Mouse (Mus musculus): Measurements from ENCODE around the gene Gm29797. TPM values are rescaled to one million over a fixed set of nuclear protein-coding genes. Genes with fewer than 3 reads are reported as not detected.

Gm29797 gene
- polyA plus RNA-seq, 1 experiment from 2014 or later: not detected

GRCm38 (mm10) chr2:181687586-181687985, 30.8 kb downstream of the Gm29797 start:
- no peak for ATAC-seq (ENCODE audit: low FRiP score, low read depth)
- no peak overlapping the region for H3K4me2 ChIP-seq (replicated peaks)
- H3K27ac ChIP-seq (replicated peaks): no peak overlapping the region
- no peaks in the 10 kb centered on the region for H3K27me3 ChIP-seq
- no peak overlapping the region for H3K4me3 ChIP-seq
- H3K9me3 ChIP-seq: no peaks in the 10 kb centered on the region
- H3K36me3 ChIP-seq: peaks cover 43% of the 10 kb centered on the region
- WGBS: 94% methylated on average over 8 of the region's 8 CpGs
- H3K4me1 ChIP-seq: peaks cover 5% of the 10 kb centered on the region
- no peak overlapping the region for H3K9ac ChIP-seq (replicated peaks)

- Histone ChIP-seq H3K4me3 (no peak overlapping the region), H3K27me3 (0 out of 2 replicates have a peak, but pooled peaks cover 2% of the 10 kb centered on the region), H3K9ac (replicated peaks) (no peak overlapping the region), H3K9me3 (no peaks in the 10 kb centered on the region), H3K4me1 (peaks cover 19% of the 10 kb centered on the region), H3K36me3 (peaks cover 43% of the 10 kb centered on the region), H3K4me2 (replicated peaks) (no peak overlapping the region), H3K27ac (replicated peaks) (no peak overlapping the region; the same call in 1 of the 2 replicates)
- WGBS: 91% methylated on average over 10 of the region's 10 CpGs
- no peak for ATAC-seq (ENCODE audit: low FRiP score, low read depth)
These were observed 32.8 kb downstream of the Gm29797 start for GRCm38 (mm10) chr2:181689466-181690160.

GRCm38 (mm10) chr2:181691083-181691482, 34.2 kb downstream of the Gm29797 start:
- Histone ChIP-seq H3K4me2 (replicated peaks) (no peak overlapping the region), H3K4me3 (no peak overlapping the region), H3K27ac (replicated peaks) (no peak overlapping the region), H3K36me3 (peaks cover 38% of the 10 kb centered on the region), H3K9me3 (no peaks in the 10 kb centered on the region), H3K9ac (replicated peaks) (no peak overlapping the region), H3K27me3 (peaks cover 14% of the 10 kb centered on the region; the same call in 1 of the 2 replicates), H3K4me1 (peaks cover 19% of the 10 kb centered on the region)
- no peak for ATAC-seq (ENCODE audit: low FRiP score, low read depth)
- WGBS: 84% methylated on average over 6 of the region's 6 CpGs

GRCm38 (mm10) chr2:181691571-181691970, 34.7 kb downstream of the Gm29797 start:
- H3K36me3 ChIP-seq: peaks cover 34% of the 10 kb centered on the region
- H3K9ac ChIP-seq (replicated peaks): no peak overlapping the region
- no peak overlapping the region for H3K4me3 ChIP-seq
- no peaks in the 10 kb centered on the region for H3K9me3 ChIP-seq
- peaks cover 18% of the 10 kb centered on the region; the same call in 1 of the 2 replicates for H3K27me3 ChIP-seq
- H3K4me2 ChIP-seq (replicated peaks): no peak overlapping the region
- peaks cover 19% of the 10 kb centered on the region for H3K4me1 ChIP-seq
- 89% methylated on average over 4 of the region's 4 CpGs for WGBS
- no peak for ATAC-seq (ENCODE audit: low FRiP score, low read depth)
- H3K27ac ChIP-seq (replicated peaks): no peak overlapping the region

DNA sequence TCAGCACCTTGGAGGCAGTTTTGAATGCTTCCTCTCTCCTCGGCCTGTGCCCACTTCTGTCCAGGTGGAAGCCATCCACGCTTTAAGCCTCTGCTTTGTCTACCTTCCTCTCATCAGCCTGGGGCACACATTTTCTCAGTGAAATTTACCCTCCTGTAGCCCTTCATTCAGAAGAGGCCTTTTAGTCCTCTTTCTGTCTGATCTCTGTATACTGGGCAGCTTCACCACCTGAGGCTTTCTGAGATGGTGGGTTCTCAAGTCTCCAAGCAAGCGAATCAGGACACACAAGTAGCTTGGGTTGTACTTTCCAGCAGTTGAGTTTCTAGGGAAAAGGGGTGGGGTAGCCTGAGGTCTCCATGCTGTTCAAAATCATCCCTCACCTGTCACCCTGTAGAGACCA, 35.5 kb downstream of the Gm29797 start:
- Histone ChIP-seq H3K36me3 (peaks cover 27% of the 10 kb centered on the region), H3K4me2 (replicated peaks) (peak overlapping the region; percentile 96), H3K27ac (replicated peaks) (no peak overlapping the region), H3K4me3 (0 out of 2 replicates have a peak overlapping the region, but pooled peaks have one; percentile 68), H3K27me3 (peaks cover 26% of the 10 kb centered on the region; the same call in 1 of the 2 replicates), H3K4me1 (peaks cover 19% of the 10 kb centered on the region), H3K9me3 (no peaks in the 10 kb centered on the region), H3K9ac (replicated peaks) (no peak overlapping the region)
- no peak for ATAC-seq (ENCODE audit: low FRiP score, low read depth)
- WGBS: 89% methylated on average over 3 of the region's 3 CpGs

GRCm38 (mm10) chr2:181693339-181694280, 36.8 kb downstream of the Gm29797 start, which contains the start of gene Rgs19:
Rgs19 (minus strand) TSS chr2:181693977.
- Histone ChIP-seq H3K4me1 (peaks cover 19% of the 10 kb centered on the region), H3K27ac (replicated peaks) (peak within 1 kb of the TSS; percentile 35; the same call in 1 of the 2 replicates), H3K27me3 (peaks cover 28% of the 10 kb centered on the region; the same call in 1 of the 2 replicates), H3K9ac (replicated peaks) (peak within 1 kb of the TSS; percentile 75), H3K9me3 (no peaks in the 10 kb centered on the region), H3K36me3 (peaks cover 14% of the 10 kb centered on the region), H3K4me2 (replicated peaks) (peak within 1 kb of the TSS; percentile 96), H3K4me3 (peak within 1 kb of the TSS; percentile 68)
- peak; percentile 87 for ATAC-seq (ENCODE audit: low FRiP score, low read depth)
- under 1% methylated on average over 72 of the region's 75 CpGs for WGBS

DNA sequence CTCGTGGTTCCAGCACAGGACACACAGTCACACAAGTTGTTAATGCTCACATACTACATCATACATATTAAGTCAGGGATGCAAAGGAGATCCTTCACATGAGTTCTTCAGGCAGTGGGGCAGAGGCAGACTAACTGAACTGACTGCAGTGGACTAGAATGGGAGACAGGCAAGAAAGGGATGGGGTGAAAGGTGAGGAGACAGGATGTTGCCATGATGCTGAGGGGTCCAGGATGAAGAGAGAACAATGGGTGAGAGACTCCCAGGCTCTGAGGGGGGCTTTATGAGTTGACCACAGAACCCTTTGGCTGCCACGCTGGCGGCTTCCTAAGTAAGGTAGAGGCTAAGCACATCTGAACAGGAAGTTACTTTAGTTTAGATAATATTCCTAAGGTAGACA, 37.7 kb downstream of the Gm29797 start:
- no peaks in the 10 kb centered on the region for H3K9me3 ChIP-seq
- peaks cover 28% of the 10 kb centered on the region; the same call in 1 of the 2 replicates for H3K27me3 ChIP-seq
- WGBS: 85% methylated on average over 3 of the region's 3 CpGs
- peak overlapping the region; percentile 96 for H3K4me2 ChIP-seq (replicated peaks)
- H3K27ac ChIP-seq (replicated peaks): no peak overlapping the region
- H3K4me1 ChIP-seq: peaks cover 19% of the 10 kb centered on the region
- no peak for ATAC-seq (ENCODE audit: low FRiP score, low read depth)
- H3K9ac ChIP-seq (replicated peaks): no peak overlapping the region
- no peak overlapping the region for H3K4me3 ChIP-seq
- 0 out of 2 replicates have a peak, but pooled peaks cover 5% of the 10 kb centered on the region for H3K36me3 ChIP-seq

DNA sequence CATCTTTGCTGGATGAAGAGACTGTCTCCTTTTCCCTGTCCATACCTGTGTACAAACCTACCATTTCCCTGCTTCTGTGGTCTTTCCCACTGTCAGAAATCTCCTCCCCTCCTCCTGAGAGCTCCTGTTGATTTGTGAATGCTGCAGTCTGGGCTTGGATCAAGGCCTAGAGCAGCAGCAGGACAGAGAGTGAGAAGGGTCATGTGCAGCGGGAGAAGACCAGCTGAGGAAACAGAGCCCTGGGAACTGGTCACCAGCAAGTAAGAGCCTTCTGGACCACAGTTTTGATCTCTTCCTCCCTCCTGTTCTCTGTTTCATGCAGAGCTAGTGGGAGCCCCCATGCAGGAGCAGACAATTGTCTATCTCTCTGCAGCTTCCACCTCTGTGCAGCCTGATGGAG, 38.9 kb downstream of the Gm29797 start:
- peaks cover 19% of the 10 kb centered on the region for H3K4me1 ChIP-seq
- no peak overlapping the region for H3K9ac ChIP-seq (replicated peaks)
- peaks cover 28% of the 10 kb centered on the region; the same call in 1 of the 2 replicates for H3K27me3 ChIP-seq
- no peak overlapping the region for H3K4me3 ChIP-seq
- no peak for ATAC-seq (ENCODE audit: low FRiP score, low read depth)
- no peak overlapping the region for H3K27ac ChIP-seq (replicated peaks)
- no peaks in the 10 kb centered on the region for H3K9me3 ChIP-seq
- H3K36me3 ChIP-seq: no peaks in the 10 kb centered on the region
- no peak overlapping the region for H3K4me2 ChIP-seq (replicated peaks)
- WGBS: 75% methylated on average over 1 of the region's 1 CpGs

DNA sequence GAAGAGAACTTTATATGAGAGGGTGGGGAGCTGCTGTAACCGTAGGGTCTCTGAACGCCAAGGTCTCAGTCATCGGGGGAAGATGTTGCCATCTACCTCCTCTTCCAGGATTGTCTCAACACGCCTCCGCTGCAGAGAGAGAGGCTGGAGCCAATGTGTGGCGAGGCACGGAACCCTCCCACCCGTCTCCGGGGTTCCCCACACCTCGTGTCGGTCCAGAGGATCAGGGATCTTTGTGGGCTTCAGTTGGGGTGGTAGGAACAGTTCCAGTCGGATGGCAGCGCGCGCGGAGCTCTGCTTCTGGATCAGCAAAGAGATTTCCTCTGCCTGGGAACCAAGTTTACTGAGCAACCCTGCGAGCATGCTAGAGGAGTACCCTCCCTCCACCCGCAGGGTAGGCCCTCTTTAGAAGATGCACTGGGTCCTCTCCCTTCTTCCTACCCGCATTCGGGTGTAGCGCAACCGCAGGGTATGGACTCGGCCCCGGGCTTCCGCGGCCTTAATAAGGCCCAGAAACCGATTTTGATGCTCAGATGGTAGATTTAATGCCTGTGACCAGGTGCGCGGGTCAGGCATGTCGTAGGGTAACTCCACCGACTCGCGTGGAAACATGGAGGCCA, 40.1 kb downstream of the Gm29797 start:
- no peaks in the 10 kb centered on the region for H3K9me3 ChIP-seq
- no peak overlapping the region for H3K4me3 ChIP-seq
- H3K4me1 ChIP-seq: peaks cover 19% of the 10 kb centered on the region
- H3K36me3 ChIP-seq: no peaks in the 10 kb centered on the region
- H3K27me3 ChIP-seq: peaks cover 28% of the 10 kb centered on the region; the same call in 1 of the 2 replicates
- no peak overlapping the region for H3K27ac ChIP-seq (replicated peaks)
- 77% methylated on average over 33 of the region's 33 CpGs for WGBS
- H3K9ac ChIP-seq (replicated peaks): no peak overlapping the region
- ATAC-seq (ENCODE audit: low FRiP score, low read depth): no peak
- no peak overlapping the region for H3K4me2 ChIP-seq (replicated peaks)

DNA sequence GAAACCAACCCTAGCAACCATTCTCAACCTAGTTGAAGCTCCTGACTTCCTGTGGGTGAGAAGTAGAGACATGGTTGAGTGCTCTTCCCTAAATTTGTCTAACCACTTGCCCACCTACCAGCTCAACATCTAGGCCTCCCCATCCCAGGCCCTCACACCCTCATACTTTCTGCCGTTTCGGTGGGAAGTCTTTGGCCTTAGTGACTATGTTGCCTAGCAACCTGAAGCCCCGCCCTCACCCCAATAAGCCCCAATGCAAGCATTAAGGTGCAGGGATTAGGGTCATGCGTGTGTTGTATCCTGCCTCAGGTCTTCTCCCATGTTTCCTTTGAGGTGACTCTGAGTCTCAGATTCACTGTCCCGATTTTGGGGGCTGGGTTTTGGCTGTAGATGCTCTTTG, 41.4 kb downstream of the Gm29797 start, which contains the start of gene Lkaaear1:
TSS of gene Lkaaear1 (minus strand) at position 202 of the 400 bp plus-strand sequence.
- H3K9ac ChIP-seq (replicated peaks): no peak within 1 kb of the TSS
- peaks cover 7% of the 10 kb centered on the region for H3K4me1 ChIP-seq
- H3K27ac ChIP-seq (replicated peaks): no peak within 1 kb of the TSS
- H3K27me3 ChIP-seq: peaks cover 28% of the 10 kb centered on the region; the same call in 1 of the 2 replicates
- no peak within 1 kb of the TSS for H3K4me2 ChIP-seq (replicated peaks)
- no peak within 1 kb of the TSS for H3K4me3 ChIP-seq
- H3K9me3 ChIP-seq: no peaks in the 10 kb centered on the region
- no peak for ATAC-seq (ENCODE audit: low FRiP score, low read depth)
- no peaks in the 10 kb centered on the region for H3K36me3 ChIP-seq
- 41% methylated on average over 5 of the region's 5 CpGs for WGBS

DNA sequence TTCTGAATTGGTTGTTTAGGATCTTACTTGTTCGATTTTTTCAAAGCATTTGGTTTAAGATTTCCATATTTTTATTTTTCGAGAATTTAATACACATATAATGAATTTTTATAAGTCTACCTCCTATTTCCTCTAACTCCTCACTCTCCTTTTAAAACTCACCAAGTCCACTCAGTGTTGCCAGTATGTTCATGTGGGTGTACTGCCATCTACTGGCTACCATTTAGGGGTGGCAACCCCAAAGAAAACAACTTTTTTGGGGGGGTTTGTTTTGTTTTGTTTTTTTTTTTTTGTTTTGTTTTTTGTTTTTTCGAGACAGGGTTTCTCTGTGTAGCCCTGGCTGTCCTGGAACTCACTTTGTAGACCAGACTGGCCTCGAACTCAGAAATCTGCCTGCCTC, 49.8 kb downstream of the Gm29797 start:
- Histone ChIP-seq H3K4me2 (replicated peaks) (no peak overlapping the region), H3K27me3 (no peaks in the 10 kb centered on the region), H3K27ac (replicated peaks) (no peak overlapping the region), H3K4me1 (no peaks in the 10 kb centered on the region), H3K4me3 (no peak overlapping the region), H3K9me3 (no peaks in the 10 kb centered on the region), H3K9ac (replicated peaks) (no peak overlapping the region), H3K36me3 (no peaks in the 10 kb centered on the region)
- ATAC-seq (ENCODE audit: low FRiP score, low read depth): no peak
- WGBS: 37% methylated on average over 4 of the region's 4 CpGs
